Mouse (Mus musculus): ENCODE measurements at regions not wholly inside any gene's neighbourhood (a gene's known extent, or its start where the extent isn't known, plus 50 kb on each side); places are given as distances from the start of the nearest gene placed in this dataset.
A peak's percentile ranks its signal among the peaks of the same experiment; 100 is the strongest.
"Not testable (repeated sequence)": the region's sequence is repeated elsewhere in the genome, so short reads cannot be mapped to it uniquely, and the experiment has no call there.

DNA sequence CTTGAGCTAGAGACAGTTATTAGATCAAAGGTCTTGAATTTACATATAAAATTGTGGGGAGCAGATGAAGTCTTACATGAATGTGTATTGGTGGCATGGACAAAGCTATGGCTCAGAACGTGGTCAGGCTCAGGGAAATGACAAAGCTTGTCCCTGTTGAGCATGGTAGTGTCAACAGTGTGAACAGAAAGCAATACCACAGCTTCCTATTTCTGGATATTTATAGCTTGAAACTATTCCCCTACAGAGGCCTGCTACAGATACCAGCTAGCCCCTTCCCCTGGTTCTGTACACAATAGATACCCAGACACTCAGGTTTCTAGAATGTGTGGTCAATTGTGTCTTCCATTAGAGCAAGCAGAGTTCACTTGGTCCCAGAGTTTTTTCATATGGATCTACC lies 236.8 kb upstream of the Rarb start:
- DNase-seq: no peak

DNA sequence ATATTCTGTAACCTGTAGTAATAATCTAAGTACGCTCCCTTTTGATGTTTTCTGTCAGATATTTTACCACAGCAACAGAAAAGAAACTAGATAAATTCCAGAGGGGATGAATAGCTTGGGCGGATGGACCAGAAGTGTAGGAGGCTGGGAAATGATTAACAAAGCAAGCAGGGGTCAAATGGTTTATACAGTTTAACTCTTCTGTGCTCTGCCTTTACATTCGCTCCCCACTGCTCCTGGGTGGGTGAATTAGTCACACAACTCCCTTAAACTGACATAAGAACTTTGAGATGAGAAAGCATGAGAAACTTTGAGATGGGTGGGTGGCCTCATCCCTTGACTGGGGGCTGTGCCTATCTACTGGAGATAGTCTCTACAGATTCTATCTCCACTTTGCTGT lies 235.4 kb upstream of the Rarb start:
- no peak for DNase-seq

DNA sequence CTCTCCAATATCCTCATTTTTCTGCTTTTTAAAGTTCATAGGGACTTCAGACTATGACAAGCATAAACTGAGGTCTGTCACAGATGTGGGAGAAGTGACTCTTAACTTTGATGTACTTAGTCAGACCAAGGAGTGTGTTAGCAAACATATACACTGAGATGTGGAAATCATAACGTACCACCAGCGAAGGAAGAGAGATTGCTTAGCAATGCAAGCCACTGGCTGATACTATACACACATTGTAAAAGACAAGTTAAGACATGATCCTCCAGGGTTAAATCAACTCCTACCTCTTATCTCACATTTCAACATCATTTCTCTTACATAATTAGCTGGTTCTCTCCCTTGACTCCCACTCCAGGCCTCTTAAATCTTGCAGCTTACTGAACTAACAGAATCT lies 227.9 kb upstream of the Rarb start:
- DNase-seq: no peak

DNA sequence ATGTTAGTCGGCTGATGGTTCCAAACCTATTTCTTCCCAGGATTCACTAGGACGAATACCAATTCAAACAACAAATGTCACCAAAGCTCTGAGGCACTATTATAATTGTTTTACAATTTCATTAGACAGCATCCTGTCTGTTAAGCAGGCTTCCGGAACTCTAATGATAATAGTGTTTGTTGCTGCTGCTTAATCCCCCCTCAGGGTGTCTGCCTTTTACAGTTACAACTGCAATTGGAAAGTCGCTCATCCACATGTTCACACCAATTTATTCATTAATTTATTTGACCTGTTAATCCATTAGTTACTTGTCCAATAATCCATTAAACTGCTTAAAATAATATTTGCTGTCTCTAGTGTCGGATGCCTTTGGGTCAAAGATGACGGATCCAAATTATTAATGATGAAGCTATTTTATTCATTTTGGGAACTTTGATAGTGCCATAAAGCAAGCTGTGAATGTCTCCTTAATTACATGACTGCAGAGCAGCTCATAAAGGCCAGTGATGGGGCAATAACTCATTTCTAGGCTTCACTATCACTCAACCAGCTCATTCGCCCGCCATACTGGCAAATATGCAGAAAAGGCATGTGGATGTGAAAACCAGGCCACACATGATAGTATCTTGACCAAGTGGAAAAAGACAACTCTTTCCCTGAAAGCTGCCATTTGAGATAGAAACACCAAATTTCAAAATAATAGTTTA lies 226.6 kb upstream of the Rarb start:
- no peak for DNase-seq

DNA sequence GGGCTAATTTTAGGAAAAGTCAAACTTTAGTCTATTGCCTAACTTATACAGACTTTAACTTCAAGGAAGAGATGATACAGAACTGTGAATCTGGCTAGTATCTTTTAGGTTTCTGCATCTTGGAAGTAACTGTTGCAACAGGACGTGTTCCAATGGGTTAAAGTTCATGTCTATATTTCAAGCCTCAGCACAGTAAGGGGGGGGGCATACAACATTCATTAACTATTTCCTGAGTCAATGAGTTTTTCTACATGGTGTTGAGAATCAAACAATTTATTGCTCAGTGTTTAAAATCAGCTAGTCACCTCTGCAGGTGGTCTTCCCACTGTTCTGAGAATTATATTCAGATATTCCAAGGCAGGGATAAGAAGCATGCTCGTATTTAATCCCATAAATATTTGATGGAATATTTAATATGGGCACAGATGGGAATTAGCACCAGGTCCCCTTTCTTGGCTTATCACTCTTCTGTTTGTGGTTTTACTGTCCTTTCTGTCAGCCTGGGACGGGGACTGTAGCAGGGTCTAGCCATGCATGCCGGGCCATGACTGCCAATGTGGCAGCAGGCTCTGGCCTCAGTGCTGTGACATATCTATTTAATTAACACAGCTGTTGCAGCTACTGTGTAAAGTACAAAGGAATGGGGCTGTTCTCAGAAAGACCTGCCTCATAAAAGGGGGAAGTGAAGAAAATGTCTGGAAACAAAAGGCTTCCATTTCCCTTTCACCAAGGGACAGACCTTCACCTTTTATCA lies 201.8 kb upstream of the Rarb start:
- DNase-seq: peak; percentile 3 to 29

DNA sequence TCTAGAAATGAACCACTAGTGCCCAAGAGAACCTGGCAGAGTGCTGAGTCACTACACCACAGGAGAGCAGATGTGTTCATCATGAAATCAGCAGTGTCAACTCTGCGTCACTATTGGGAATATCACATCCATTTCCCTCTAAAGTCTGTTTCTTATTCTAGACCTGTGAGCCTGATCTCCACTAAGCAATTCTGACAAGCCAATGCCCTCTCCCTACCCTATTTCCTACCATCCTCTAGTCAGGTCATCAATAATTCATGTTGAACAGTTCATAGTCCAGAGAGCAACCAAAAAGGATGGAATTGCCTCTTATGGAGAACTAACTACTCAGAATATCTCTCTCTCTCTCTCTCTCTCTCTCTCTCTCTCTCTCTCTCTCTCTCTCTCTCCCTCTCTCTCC lies 194.0 kb upstream of the Rarb start:
- DNase-seq: no peak

DNA sequence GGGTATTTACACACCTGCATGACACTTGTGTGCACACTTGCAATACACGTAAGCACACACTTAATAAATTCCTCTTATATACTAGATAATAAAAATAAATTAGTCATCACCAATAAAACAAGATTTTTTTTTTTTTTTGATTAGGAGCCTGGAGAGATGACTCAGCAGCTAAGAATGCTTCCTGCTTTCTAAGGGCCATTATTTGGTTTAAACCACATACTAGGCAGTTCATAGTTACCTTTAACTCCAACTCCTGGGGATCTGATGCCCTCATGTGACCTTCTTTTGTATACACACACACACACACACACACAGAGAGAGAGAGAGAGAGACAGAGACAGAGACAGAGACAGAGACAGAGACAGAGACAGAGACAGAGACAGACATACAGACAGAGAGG lies 193.2 kb upstream of the Rarb start:
- no peak for DNase-seq

DNA sequence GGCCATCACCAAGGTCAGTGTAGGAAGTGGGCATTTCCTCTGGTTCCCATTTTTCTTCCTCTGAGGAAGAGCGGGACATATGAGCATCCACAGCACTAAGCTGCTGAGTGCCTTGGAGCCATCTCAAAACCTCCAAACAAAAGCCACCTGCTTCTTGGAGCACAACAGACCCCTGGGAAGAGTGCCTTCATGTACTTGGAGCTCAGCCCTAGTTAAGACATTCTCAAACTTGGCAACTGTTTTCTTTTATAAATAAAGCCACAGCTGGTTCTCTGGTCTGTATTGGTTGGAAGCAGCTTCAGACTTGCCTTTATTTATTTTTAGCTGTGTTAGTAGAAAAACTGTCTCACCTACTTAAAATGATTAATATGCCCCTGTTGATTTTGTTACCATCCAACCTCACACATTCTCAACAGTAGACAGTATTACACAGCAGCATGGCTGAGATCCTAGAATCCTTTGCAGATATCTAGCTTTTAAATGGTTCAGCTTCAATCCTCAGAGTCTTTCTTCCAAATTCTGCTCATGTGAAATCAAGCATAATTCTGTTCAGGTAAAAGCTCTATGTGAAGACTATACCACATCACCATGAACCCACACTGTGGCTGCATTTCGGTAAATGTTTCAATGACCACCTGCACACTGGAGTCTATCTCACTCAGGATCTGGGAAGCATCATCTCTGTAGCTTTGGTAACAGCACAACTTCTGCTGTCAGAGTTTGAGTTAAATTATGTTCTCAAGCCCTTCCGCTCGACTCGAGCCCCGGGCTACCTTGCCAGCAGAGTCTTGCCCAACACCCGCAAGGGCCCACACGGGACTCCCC lies 186.4 kb upstream of the Rarb start:
- DNase-seq: peak in 1 of 2 experiments; percentile 5

DNA sequence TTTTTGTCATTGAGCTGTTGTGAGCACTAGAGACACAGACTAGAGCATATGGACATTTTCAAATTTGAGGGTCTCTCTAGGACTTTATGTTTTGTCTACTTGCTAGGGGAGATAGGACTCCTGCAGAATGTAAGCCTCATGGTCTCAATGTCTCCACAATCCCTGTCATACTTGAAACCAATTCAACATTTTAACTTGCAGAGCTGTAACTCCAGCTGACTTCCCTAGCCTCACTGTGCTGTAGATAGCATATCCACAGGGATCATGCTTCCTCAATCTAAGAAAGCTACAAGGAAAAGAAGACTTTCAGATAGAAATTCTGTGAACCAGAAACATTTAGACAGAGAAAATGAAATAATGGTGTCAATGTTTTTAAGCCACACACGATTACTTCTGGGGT lies 185.8 kb upstream of the Rarb start:
- DNase-seq: no peak

DNA sequence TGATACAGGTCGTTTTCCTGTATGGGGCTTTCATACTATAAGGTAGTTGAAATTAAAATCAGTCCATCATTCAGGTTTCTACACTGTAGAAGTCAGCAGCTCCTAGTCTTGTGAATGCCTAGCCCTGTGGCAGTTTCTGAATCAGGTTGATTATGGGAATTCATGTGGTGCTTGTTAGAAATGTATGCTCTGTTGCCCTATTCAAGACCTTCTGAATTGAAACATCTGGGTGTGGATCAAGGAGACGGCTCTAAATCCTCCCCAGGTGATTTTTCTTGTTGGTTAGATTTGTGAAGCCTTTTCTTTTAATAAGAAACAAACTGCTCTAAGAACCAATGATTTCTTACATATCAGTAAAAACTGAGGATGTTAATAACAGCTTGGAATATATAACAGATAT lies 177.8 kb upstream of the Rarb start:
- DNase-seq: no peak

DNA sequence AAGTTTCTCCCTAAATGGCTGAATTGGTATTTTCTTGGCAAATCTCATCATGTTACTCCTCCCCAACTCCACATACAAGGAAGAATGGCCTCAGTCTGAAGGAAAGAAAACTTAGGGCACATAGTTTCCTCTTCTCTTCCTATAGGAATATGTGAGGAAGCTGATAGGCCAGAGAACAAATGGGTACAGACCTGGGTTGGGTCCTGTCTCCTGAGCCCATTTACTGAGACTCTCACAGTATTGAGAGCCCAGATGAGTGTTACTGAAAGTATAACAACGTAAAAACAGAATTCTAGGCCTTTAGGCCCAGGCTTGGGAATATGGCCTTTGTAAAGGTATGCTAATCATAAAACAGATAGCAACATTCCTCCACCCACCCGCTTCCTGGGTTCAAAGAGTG lies 152.0 kb upstream of the Rarb start:
- DNase-seq: not testable (repeated sequence)

DNA sequence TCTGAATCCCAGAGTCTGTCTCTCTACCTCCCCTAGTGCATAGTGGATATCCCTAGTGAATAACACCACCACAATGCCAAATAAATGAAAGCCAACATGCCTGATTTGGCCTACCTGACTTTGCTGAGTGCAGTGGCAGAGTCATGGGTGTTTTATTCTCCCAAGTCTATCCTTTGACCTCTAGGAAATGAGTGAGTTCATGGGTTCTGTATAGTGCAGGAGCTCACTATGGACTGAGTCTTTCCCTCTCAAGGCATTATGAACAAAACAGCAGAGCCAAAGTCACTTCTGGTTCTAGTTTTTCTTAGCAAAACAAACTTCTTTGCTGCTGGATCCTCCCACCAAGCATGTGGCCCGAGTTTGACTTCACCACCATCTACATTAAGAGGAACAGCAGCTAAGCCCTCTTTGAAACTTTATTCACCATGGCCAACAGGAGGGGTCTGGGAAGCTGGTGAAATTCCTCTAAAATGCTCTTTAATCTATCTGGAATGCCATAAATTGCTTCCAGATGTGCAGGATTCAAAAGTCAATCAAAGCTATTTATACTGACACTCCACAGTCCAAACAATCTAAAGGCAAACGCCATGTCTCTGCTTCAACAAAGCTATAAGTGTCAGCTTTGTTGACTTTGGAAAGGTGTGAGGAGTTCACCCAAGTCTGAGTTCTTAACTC lies 145.9 kb upstream of the Rarb start:
- DNase-seq: no peak

DNA sequence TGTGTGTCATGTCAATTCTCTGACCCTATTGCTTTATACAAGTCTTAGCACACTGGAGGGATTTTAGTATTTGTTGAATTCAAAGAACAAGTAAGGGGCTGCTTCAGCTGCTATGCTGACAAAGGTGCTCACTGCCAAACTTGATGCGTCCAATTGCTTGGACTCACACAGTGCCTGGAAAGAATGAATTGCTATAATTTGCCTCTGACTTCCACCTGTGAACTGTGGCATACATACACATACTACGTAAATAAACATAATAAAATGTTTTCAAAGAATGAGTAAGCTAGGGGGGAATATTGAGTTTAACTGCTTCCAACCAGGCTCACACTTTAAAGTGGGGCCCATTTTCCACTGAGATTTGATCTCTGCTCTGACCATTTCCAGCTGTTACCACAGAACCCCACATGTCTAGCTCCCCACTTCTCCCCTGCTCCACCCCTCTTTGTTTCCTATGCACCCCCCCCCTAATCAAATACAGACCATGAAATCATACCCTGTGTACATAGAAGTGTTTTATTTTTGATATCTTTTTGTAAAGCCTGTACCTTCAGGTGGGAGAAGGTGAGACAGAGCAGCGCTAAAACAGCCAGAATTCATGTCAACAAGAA lies 143.4 kb upstream of the Rarb start:
- DNase-seq: no peak

DNA sequence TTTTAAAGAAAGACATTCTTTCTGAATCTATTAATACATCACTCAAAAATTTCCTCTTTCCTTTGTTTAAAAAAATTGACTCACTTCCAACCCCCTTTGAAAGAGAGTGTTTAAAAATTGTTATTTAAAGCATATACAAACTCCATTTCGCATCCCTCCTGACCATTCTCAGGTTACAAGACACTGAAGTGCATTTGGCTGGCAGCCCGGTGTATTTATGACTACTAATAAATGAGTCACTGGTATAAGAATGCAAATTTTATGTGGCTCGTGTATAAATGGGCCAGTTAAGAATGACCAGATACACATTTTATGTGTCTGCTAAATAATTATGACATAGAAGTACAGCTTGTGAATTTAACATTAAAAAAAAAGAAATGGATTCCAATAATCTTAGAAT lies 138.8 kb upstream of the Rarb start:
- peak; percentile 50 to 71 for DNase-seq

DNA sequence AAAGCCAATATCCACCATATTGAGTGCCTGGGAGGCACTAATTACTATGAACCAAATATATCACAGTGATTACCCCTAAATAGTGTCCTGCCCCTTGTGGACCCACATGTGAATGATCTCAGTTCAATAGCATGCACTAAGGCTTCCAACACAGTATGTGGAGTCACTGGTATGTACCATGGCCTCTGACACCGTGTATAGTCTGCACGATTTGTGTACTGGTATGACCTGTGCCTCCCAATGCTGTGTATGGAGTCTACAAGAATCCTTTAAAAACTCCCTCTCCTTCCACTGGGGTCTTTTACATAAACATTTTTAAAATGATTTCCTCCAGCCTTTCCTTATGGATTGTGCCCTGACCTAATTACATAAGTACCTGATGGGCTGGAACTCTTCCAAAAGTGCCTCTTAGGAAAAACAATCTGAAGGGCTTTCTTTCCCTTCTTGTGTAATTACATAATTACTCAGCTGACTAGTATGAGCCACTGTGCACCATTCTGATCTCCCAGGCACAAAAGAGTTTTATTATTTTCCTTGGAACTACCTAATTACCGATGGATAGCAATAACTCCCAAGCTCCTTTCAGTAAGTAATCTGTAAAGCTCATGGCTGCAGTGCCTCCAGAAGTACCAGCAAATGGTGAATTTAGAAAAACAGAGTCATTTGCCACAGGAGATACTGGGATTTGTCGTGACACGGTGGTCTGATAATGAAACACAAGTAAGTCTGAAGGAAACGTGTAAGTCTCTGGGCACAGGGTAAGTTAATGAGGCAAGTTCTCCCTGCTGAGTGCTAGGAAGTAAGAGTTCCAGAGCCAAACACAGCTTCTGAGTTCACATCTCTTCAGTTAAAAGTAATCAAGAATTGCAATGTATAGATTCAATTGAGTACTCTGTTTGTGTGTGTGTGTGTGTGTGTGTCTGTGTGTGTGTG lies 135.8 kb upstream of the Rarb start:
- DNase-seq: no peak

DNA sequence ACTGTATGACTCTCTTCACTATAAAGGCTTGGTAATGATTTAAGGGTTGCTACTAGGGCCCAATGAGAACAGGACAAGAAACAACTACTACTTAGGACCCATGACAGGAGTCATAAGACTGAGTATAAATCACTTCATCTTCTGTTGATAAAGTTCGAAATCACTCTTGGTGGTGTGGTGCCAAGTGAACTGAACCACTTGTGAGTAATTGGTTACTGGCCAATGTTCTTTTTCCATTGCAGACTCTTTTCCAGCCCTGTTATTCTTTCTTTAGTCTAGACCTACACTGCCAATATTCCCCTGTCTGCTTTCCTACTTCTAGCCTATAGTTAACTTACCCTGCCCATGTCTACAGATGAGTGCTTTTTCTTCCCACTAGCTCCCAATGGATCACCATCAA lies 129.8 kb upstream of the Rarb start:
- no peak for DNase-seq

DNA sequence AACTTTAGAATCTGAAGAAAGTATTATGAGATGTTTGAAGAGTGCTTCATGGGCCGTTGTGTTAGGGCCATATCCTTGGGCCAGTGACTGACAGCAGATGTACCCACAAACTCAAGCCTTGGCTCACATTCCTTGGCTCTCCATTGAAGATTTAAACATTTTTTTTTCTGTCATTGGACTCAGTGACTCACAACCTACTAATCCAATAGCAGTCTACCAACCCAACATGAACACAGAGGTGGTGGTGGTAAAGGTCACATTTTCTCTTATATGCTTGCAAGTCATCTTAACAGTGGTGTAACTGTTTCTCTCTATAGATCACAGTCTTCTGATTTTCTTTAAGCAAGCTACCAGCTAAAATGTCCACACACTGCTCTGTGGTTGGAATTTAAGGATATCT lies 125.5 kb upstream of the Rarb start:
- no peak for DNase-seq

DNA sequence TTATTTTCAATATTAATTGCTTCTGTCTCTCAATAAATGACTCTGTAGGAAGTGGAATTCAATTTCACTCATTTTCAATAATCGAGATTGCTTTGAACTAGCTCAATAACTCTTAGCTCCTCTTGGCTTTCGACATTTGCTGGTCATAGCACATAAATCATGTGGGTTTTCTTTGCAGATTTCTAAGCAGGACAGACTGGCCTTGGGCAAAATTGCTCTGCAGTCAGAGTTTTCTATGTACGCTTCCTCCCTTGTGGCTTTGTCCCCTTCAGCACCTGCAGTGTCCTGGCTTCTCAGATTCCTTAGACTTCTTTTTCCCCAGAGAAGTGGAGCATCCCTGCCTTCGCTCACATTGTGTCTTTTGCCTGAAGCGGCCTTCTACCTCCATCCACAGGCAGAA lies 124.6 kb upstream of the Rarb start:
- no peak for DNase-seq

DNA sequence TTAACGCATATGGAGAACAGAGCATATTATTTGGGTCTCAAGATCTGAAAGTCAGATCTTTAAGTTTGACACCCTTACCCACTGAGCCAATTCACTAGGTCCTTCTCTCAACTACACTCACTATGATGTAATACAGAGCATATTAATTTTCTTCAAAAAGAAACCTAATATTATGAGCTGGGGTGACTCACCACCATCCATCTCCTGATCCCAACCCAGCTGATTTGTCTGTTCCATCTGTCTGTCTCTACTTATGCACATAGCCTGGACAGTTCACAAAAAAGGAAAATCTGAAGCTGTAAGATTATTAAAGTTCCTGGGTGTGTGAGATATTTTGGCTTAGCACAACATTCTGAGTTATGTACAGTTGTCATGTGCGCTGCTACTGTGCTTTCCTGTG lies 108.2 kb upstream of the Rarb start:
- no peak for DNase-seq

DNA sequence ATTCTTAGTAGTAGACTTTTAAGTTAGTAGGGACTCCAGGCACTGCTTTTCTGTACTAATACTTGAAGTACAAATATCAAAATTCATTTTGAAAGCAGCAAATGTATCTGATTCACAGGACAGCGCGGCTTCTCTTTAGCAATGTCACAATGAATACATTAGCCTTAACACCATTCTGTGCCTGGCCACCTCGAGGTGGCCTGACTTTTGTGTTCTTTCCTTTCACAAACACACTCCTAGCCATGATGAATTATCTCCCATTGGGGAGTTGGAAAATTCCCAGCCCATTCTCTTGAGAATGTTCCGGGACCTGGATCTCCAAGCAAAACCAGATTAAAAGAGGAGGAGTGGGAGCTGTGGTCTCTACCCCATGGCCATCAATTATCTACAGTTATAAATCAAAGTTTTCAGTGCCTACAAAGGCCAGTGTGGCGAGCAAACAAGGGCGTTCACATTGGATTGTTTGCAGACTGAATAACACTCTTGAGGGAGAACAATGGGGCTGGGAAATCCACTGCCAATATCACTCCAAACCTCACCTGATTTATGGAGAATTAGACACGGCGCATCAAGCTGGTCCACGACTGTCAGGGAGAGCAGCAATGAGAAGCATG lies 82.7 kb upstream of the Rarb start:
- DNase-seq: no peak

Measured in kidney, postnatal 36 days (tissue).